Mouse (Mus musculus) frontal cortex, postnatal 10 days (tissue): ENCODE results near the gene Tceal8.
"Not testable (repeated sequence)": the region's sequence is repeated elsewhere in the genome, so short reads cannot be mapped to it uniquely, and the experiment has no call there.

Experiments used
- DNase-seq, 2 experiments: peaks; one replicate each; pipeline ENCODE4 v3.0.0; 2022; ENCODE audit warnings: low spot score in 2 of 2, mixed read lengths in 1 of 2

Gene Tceal8

GRCm38 (mm10) chrX:136172118-136172551 lies at the start of gene Tceal8:
Gene Tceal8, minus strand, starts transcription at chrX:136172342.
- DNase-seq: peak; percentile 73 to 77

GRCm38 (mm10) chrX:136216303-136216702 lies 44.2 kb upstream of the Tceal8 start:
- DNase-seq: no peak

GRCm38 (mm10) chrX:136214729-136215677 lies 42.9 kb upstream of the Tceal8 start, which contains the start of the genes Tceal7 and Bex1:
Gene Tceal7, plus strand, starts transcription at chrX:136214779.
Gene Bex1, minus strand, starts transcription at chrX:136215513.
- not testable (repeated sequence) for DNase-seq

GRCm38 (mm10) chrX:136213396-136213795 lies 41.3 kb upstream of the Tceal8 start:
- DNase-seq: no peak

GRCm38 (mm10) chrX:136204406-136204805 lies 32.3 kb upstream of the Tceal8 start:
- no peak for DNase-seq

GRCm38 (mm10) chrX:136203664-136204066 lies 31.5 kb upstream of the Tceal8 start, which contains the start of gene Tceal5:
Gene Tceal5, minus strand, starts transcription at chrX:136203876.
- peak; percentile 43 to 62 for DNase-seq

- no peak for DNase-seq
Observed at GRCm38 (mm10) chrX:136203257-136203656, 31.1 kb upstream of the Tceal8 start.

- DNase-seq: no peak
Observed at GRCm38 (mm10) chrX:136196873-136197272, 24.7 kb upstream of the Tceal8 start.

GRCm38 (mm10) chrX:136195193-136195944 lies 23.2 kb upstream of the Tceal8 start:
- no peak for DNase-seq

- DNase-seq: no peak
Observed at GRCm38 (mm10) chrX:136183107-136183506, 11.0 kb upstream of the Tceal8 start.

- DNase-seq: no peak
Observed at GRCm38 (mm10) chrX:136180897-136181553, 8.9 kb upstream of the Tceal8 start.

GRCm38 (mm10) chrX:136172786-136173185 lies 644 bp upstream of the Tceal8 start:
- DNase-seq: no peak

GRCm38 (mm10) chrX:136171189-136172117 lies 689 bp downstream of the Tceal8 start:
- DNase-seq: peak; percentile 39 to 60

GRCm38 (mm10) chrX:136170625-136171024 lies 1.5 kb downstream of the Tceal8 start:
- no peak for DNase-seq

- DNase-seq: no peak
Observed at GRCm38 (mm10) chrX:136144195-136144594, 27.9 kb downstream of the Tceal8 start.

GRCm38 (mm10) chrX:136143711-136144110 lies 28.4 kb downstream of the Tceal8 start:
- DNase-seq: no peak

GRCm38 (mm10) chrX:136141385-136141784 lies 30.8 kb downstream of the Tceal8 start:
- no peak for DNase-seq

- not testable (repeated sequence) for DNase-seq
Observed at GRCm38 (mm10) chrX:136139640-136140004, 32.5 kb downstream of the Tceal8 start.

GRCm38 (mm10) chrX:136138827-136139639 lies 33.1 kb downstream of the Tceal8 start, which contains the start of gene Bex4:
Gene Bex4, plus strand, starts transcription at chrX:136138996.
- DNase-seq: not testable (repeated sequence)

- DNase-seq: no peak
Observed at GRCm38 (mm10) chrX:136135559-136135958, 36.6 kb downstream of the Tceal8 start.
